Mouse (Mus musculus): ENCODE results near the gene Alg2. TPM values are rescaled to one million over a fixed set of nuclear protein-coding genes. Genes with fewer than 3 reads are reported as not detected.
A peak's percentile ranks its signal among the peaks of the same experiment; 100 is the strongest.

The Alg2 gene
- total RNA-seq, 2 experiments from 2014 or later: 114 to 117 TPM

DNA sequence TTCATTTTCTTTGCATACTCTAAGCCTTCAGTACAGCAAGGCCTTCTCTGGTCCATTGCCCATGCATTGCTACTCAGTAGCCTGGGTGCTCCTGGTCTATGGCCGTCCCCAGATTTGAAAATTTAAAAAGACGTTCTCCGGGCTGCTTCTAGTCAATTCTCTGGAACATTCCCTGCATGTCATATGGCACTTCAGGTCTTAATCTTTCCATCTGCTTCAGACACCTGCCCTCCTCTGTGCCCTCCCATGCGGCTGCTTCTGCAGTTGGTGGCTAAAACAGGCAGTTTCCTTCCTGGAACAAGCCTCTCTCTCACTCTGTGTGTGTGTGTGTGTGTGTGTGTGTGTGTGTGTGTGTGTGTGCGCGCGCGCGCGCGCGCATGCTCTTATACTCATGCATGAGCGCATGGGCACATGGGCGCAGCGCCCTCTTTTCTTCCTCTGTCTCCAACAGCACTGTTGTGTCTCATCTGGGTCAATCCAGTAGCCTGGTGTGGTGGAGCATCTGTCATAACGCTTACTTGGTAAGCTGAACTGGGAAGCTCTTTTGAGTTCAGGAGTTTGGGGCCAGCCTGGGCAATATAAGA, 48.8 kb downstream of the Alg2 start:
- no peak overlapping the region for H3K27ac ChIP-seq
- no peak for TF ChIP-seq CTCF (IDR thresholded peaks at IDR 0.05)
- H3K4me3 ChIP-seq: no peak overlapping the region
- intact Hi-C loops (cut with DNase I): no loop called here
- no peak for DNase-seq (ENCODE audit: extremely low spot score in 1 of 2, low spot score in 2 of 2)

DNA sequence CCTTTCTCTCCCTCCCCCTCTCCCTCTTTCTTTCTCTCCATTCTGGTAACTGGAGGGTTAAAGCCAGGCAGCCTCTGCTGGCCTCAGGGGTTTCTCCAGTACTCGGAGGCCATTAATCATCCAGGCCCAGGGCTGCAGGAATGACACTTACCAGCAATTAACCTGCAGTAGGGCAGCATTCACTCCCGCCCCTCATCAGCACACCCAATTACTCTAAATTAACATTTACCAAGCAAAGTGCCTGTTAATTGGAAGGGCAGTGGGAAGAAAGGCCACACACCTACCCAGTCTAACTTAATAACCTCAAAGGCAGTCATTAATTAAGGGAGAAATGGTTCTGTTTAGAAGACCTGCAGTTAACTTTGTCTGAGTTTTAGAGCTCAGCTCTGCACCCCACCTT, 49.8 kb downstream of the Alg2 start:
- H3K27ac ChIP-seq: no peak overlapping the region
- DNase-seq (ENCODE audit: extremely low spot score in 1 of 2, low spot score in 2 of 2): no peak
- H3K4me3 ChIP-seq: no peak overlapping the region
- no peak for TF ChIP-seq CTCF (IDR thresholded peaks at IDR 0.05)
- intact Hi-C loops (cut with DNase I): loop anchor here (5.0 kb wide), 1 partner anchor 983 kb away; no protein-coding TSS in a partner anchor

DNA sequence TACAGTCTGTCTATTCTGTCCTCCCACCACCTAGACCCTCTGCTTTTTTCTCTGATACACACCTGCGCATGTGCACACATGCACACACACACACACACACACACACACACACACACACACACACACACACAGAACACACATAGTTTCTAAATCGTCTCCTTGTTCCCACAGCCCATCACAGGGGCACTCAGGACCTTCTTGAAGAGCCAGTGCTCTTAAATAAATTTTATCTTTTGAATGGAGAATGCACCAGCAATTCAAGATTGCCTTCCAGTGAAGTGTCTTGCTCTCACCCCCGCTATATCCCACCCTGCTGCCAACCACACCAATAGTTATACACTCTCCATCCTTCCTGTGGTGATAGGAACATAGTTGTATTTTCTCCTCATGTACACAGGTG, 51.2 kb downstream of the Alg2 start:
- TF ChIP-seq CTCF (IDR thresholded peaks at IDR 0.05): no peak
- Histone ChIP-seq H3K27ac (no peak overlapping the region), H3K4me3 (no peak overlapping the region)
- DNase-seq (ENCODE audit: extremely low spot score in 1 of 2, low spot score in 2 of 2): no peak
- intact Hi-C loops (cut with DNase I): loop anchor here (5.0 kb wide), 1 partner anchor 984 kb away; no protein-coding TSS in a partner anchor

DNA sequence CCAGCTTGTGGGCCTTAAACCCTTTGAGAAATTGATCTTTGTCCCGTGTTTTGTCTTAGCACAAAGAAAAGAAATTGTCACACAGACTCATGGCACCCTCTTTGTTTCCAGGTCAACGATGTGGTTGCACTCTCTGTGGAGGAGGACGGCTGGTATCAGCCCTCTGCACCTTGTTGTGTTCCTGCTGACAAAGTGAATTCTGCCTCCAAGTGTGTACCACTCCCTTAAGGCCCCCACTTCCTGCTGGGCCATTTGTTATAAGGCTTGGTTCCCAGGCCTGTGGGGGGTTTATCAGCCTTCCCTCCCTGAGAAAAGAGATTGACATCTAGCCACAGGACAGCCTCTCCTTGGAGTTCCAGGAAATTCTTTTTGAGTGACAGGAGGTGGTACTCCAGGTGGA, 51.9 kb downstream of the Alg2 start:
- Histone ChIP-seq H3K27ac (no peak overlapping the region), H3K4me3 (no peak overlapping the region)
- intact Hi-C loops (cut with DNase I): loop anchor here (5.0 kb wide), 1 partner anchor 985 kb away; no protein-coding TSS in a partner anchor
- TF ChIP-seq CTCF (IDR thresholded peaks at IDR 0.05): no peak
- DNase-seq (ENCODE audit: extremely low spot score in 1 of 2, low spot score in 2 of 2): no peak

DNA sequence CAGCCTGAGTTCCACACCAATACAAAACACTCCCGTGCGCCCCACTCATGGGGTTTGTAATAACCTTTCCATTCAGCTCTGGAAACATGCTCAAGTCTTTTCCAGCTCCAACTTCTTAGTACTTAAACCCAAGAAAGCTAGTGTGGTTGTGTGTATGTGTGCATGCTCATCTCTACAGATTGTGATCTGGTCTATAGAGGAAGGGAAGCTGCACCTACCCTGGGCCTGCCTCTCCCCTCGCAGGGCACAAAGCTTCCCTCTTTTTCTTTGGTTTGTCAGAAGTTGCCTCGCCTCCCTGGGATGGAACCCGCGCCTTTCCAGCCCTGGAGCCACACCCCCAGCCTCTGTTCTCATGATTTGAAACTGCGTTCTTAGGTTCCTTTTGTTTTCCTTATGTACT, 53.9 kb downstream of the Alg2 start:
- no peak overlapping the region for H3K27ac ChIP-seq
- intact Hi-C loops (cut with DNase I): loop anchor here (5.0 kb wide), 1 partner anchor 987 kb away; no protein-coding TSS in a partner anchor
- TF ChIP-seq CTCF (IDR thresholded peaks at IDR 0.05): no peak
- no peak for DNase-seq (ENCODE audit: extremely low spot score in 1 of 2, low spot score in 2 of 2)
- no peak overlapping the region for H3K4me3 ChIP-seq

DNA sequence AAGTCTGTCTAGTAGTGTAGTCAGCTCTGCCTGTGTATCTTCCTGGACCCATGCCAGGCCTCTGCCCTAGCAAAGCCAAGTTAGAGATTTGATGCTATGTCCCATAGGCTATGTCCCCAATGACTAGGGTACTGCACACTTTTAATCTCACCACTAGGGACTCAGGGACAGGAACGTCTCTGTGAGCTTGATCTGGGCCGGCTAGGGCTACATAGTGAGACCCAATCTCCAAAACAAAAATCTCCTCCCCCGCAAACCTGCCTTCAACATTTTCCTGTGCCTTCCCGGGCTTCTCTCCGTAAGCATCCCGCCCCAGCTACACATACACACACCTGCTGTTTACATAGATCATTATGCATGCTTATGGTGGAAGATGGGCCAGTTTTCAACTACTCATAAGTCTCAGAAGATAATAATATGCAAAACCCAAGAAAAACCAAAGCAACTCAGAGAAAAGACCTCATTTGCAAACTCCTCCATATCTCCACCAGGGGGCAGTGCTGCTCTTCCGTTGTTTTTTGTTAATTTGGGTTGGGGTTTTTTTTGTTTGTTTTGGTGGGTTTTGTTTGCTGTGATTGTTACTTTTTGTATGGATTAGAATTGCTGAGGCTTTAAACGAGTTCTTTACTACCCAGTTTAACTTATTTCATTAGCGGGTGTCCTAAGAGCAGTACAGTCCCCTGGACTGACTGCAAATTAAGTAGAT, 54.7 kb downstream of the Alg2 start:
- no peak for DNase-seq (ENCODE audit: extremely low spot score in 1 of 2, low spot score in 2 of 2)
- TF ChIP-seq CTCF (IDR thresholded peaks at IDR 0.05): peak; percentile 93
- intact Hi-C loops (cut with DNase I): loop anchor here (5.0 kb wide), 1 partner anchor 963 kb away; no protein-coding TSS in a partner anchor
- H3K27ac ChIP-seq: no peak overlapping the region
- no peak overlapping the region for H3K4me3 ChIP-seq

DNA sequence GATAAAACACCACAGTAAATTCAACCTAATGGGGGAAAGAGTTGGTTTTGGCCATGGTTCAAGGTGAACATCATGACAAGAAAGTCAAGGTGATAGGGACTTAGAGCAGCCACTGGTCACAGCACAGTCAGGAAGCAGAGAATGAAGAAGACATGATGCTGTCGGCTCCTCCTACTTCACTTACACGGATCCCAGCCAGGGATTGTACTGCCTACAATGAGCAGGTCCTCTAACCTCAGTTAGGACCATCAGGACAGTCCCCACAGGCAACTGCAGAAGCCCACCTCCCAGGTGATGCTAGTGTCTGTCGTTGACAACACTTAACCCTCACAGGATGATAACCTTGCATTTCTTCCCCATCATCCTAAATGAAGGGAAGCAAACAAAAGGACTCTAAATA, 56.3 kb downstream of the Alg2 start:
- no peak for TF ChIP-seq CTCF (IDR thresholded peaks at IDR 0.05)
- Histone ChIP-seq H3K4me3 (no peak overlapping the region), H3K27ac (no peak overlapping the region)
- intact Hi-C loops (cut with DNase I): loop anchor here (5.0 kb wide), 1 partner anchor 964 kb away; no protein-coding TSS in a partner anchor
- no peak for DNase-seq (ENCODE audit: extremely low spot score in 1 of 2, low spot score in 2 of 2)

Other genes with a start within 250 kb of the Alg2 start
- 10 to 100 TPM; 18.0 to 19.4 TPM for gene Tgfbr1, start 121.1 kb downstream of the Alg2 start, total RNA-seq (2021)
- gene Sec61b, start 325 bp upstream of the Alg2 start, total RNA-seq (2021): 10 to 100 TPM; 37.8 to 45.7 TPM